Mouse (Mus musculus): ENCODE results near the gene Sstr1. TPM values are rescaled to one million over a fixed set of nuclear protein-coding genes. Genes with fewer than 3 reads are reported as not detected.

Gene Sstr1
- total RNA-seq, 2 experiments from 2014 or later: 66.9 to 77.7 TPM

Other genes with a start within 250 kb of the Sstr1 start
- gene Clec14a, start 57.5 kb downstream of the Sstr1 start, total RNA-seq (2021): 1 to 10 TPM; 3.2 to 4.7 TPM